Mouse (Mus musculus) cortical plate, adult 2 months (tissue): ENCODE results near the gene Fam83e.

Experiments used
- CTCF ChIP-seq: fragments of 200-500 bp; IDR thresholded peaks from 2 replicates; pipeline ENCODE4 v1.5.1; 2011; ENCODE audit warnings: mild to moderate bottlenecking, control low read depth, low read length; ENCODE audit not compliant: insufficient read depth; ENCODE audit errors: extremely low read depth
- POLR2A ChIP-seq: fragments of 200-500 bp; IDR thresholded peaks from 2 replicates; pipeline ENCODE4 v1.6.1; 2011; ENCODE audit warnings: mild to moderate bottlenecking, low read length, control low read depth; ENCODE audit not compliant: insufficient read depth; ENCODE audit errors: extremely low read depth

DNA sequence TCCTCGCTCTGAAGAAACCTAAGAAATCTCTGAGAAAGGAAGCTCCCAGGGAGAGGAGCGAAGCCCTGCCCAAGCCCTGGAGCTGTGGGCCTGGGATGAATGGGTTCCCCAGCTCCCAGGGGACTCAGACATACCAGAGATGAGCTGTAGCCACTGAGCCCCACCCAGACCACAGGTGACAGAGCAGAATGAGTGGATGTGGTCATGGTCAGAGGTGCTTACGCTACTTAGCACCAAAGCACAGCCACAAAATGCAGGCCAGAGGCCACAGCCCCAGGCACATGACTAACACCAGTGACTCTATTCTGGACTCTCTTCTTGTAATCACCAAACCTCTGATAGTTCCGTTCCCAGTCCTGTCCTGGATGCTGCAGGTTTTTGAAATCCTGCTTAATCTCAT is 50.1 kb downstream of the Fam83e start:
- TF ChIP-seq CTCF (no peak), POLR2A (no peak)
